Mouse (Mus musculus) lung, postnatal 0 days (tissue): ENCODE measurements around the gene Ttc9.

Experiments
- CTCF ChIP-seq: IDR thresholded peaks from 2 replicates; pipeline ENCODE4 v1.5.1; 2016; ENCODE audit warnings: antibody characterized with exemption, mild to moderate bottlenecking
- EP300 ChIP-seq: IDR thresholded peaks from 2 replicates; pipeline ENCODE4 v1.6.1; 2016; ENCODE audit warnings: antibody characterized with exemption, mild to moderate bottlenecking, control low read depth

- no peak for TF ChIP-seq CTCF
- TF ChIP-seq EP300, result no peak
Observed at GRCm38 (mm10) chr12:81630915-81631660, at the start of gene Ttc9.
